Mouse (Mus musculus) G1E (cell line): ENCODE data around the gene Ipcef1.

Experiments used
- CTCF ChIP-seq: IDR thresholded peaks from 2 replicates; pipeline ENCODE4 v1.5.1; 2012; ENCODE audit warnings: low read depth, low read length, inconsistent platforms, mixed read lengths
- GATA2 ChIP-seq: IDR thresholded peaks from 2 replicates; pipeline ENCODE4 v1.6.1; 2012; ENCODE audit warnings: low read depth, low read length, inconsistent platforms, borderline replicate concordance
- POLR2AphosphoS5 ChIP-seq: IDR thresholded peaks from 2 replicates; pipeline ENCODE4 v1.6.1; 2012; ENCODE audit warnings: low read depth, low read length, inconsistent platforms; ENCODE audit not compliant: insufficient replicate concordance
- TAL1 ChIP-seq: conservative IDR thresholded peaks from 2 replicates; pipeline ENCODE4 v1.6.1; 2012; ENCODE audit warnings: low read depth, low read length, inconsistent platforms, mixed read lengths

DNA sequence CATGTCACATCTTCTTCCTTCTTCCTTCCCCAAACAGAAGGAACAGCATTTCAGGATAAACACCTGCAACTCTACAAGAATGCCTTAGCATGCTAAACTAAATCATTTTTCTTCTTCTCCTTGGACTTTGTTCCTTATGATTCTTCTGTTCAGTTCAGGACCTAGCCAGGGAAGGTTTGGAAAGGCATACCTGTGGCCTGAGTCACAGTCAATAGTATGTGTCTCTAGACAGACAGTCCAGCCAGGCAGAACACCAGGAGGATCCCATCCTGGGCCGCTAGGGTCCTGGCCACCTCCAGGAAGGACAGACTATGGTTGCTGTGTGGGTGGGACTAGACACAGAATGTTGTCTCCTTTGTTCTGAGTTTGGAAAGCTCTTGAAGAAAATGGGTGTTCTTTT lies 27.2 kb downstream of the Ipcef1 start:
- TF ChIP-seq CTCF (no peak), POLR2AphosphoS5 (no peak), TAL1 (no peak), GATA2 (no peak)
